In genomic region chrX:15813771-15814170, GRCm38 (mm10) we compare ENCODE assay signal across 19 mouse cellular contexts.
DNase-seq lines count a peak whose midpoint lies in the region; ATAC-seq and TF ChIP-seq lines count a peak whose summit lies in the region.
"Had no signal": no experiment of that assay in that cellular context is flagged by ENCODE, and none has a peak within 500 bp of the region (broad histone marks: within the 10 kb centered on the region; RNA-seq: fewer than 3 reads in every experiment).

No protein-coding gene starts in this region.

- H3K36me3 ChIP-seq in hindbrain, embryonic 11.5 days (ENCODE audit: control insufficient read depth, insufficient read depth, low read length): no peaks in the 10 kb centered on the region
- no peaks in the 10 kb centered on the region for H3K36me3 ChIP-seq in hindbrain, embryonic 10.5 days
- H3K36me3 ChIP-seq in liver, adult 2 months (ENCODE audit: control insufficient read depth, insufficient read depth, low read length): no peaks in the 10 kb centered on the region
- no peaks in the 10 kb centered on the region for H3K36me3 ChIP-seq in liver, embryonic 12.5 days
- H3K36me3 ChIP-seq: forebrain, embryonic 15.5 days; heart, embryonic 10.5 days; hindbrain, embryonic 13.5 days; midbrain, embryonic 10.5 days had no signal

- TF ChIP-seq POLR2A in liver, adult 2 months (IDR thresholded peaks at IDR 0.05; ENCODE audit: extremely low read depth, insufficient read depth, low read length): no peak
- no peak for TF ChIP-seq POLR2A in brain, embryonic 14.5 days (IDR thresholded peaks at IDR 0.05; ENCODE audit: borderline replicate concordance, extremely low read depth, insufficient read depth, insufficient read length, poor library complexity, severe bottlenecking)

- no peaks in the 10 kb centered on the region for H3K4me1 ChIP-seq in hindbrain, embryonic 11.5 days (replicated peaks; ENCODE audit: control insufficient read depth, insufficient read depth, low read length)
- no peaks in the 10 kb centered on the region for H3K4me1 ChIP-seq in hindbrain, embryonic 10.5 days (replicated peaks)
- no peaks in the 10 kb centered on the region for H3K4me1 ChIP-seq in liver, adult 2 months (ENCODE audit: control insufficient read depth, insufficient read depth, low read length)
- H3K4me1 ChIP-seq in liver, embryonic 12.5 days: no peaks in the 10 kb centered on the region
- H3K4me1 ChIP-seq: forebrain, embryonic 15.5 days; heart, embryonic 10.5 days; hindbrain, embryonic 13.5 days; midbrain, embryonic 10.5 days had no signal

- no peak overlapping the region for H3K9ac ChIP-seq in hindbrain, embryonic 11.5 days (ENCODE audit: low read depth, low read length)
- H3K9ac ChIP-seq in liver, adult 2 months (ENCODE audit: low read depth, low read length): no peak overlapping the region
- no peak overlapping the region for H3K9ac ChIP-seq in liver, embryonic 12.5 days
- H3K9ac ChIP-seq: forebrain, embryonic 15.5 days; hindbrain, embryonic 13.5 days had no signal

- H3K4me3 ChIP-seq in hindbrain, embryonic 11.5 days (ENCODE audit: low read depth, low read length): no peak overlapping the region
- no peak overlapping the region for H3K4me3 ChIP-seq in hindbrain, embryonic 10.5 days
- no peak overlapping the region for H3K4me3 ChIP-seq in liver, adult 2 months (ENCODE audit: insufficient read depth, low read depth, low read length)
- no peak overlapping the region for H3K4me3 ChIP-seq in liver, embryonic 12.5 days
- H3K4me3 ChIP-seq: erythroblast, embryonic 14.5 days; forebrain, embryonic 15.5 days; heart, embryonic 10.5 days; hindbrain, embryonic 13.5 days; midbrain, embryonic 10.5 days had no signal

- no peaks in the 10 kb centered on the region for H3K79me2 ChIP-seq in liver, adult 2 months (ENCODE audit: control insufficient read depth, insufficient read depth, low read length)

- no peaks in the 10 kb centered on the region for H3K27me3 ChIP-seq in hindbrain, embryonic 11.5 days (ENCODE audit: control insufficient read depth, insufficient read depth, low read length)
- no peaks in the 10 kb centered on the region for H3K27me3 ChIP-seq in hindbrain, embryonic 10.5 days (ENCODE audit: insufficient read depth, poor library complexity, severe bottlenecking)
- no peaks in the 10 kb centered on the region for H3K27me3 ChIP-seq in liver, adult 2 months (ENCODE audit: control insufficient read depth, insufficient read depth, low read length)
- H3K27me3 ChIP-seq in liver, embryonic 12.5 days (replicated peaks): no peaks in the 10 kb centered on the region
- H3K27me3 ChIP-seq: forebrain, embryonic 15.5 days; hindbrain, embryonic 13.5 days had no signal

- H3K9me3 ChIP-seq in hindbrain, embryonic 11.5 days (ENCODE audit: control insufficient read depth, low read length): no peaks in the 10 kb centered on the region
- H3K9me3 ChIP-seq in hindbrain, embryonic 10.5 days: no peaks in the 10 kb centered on the region
- no peaks in the 10 kb centered on the region for H3K9me3 ChIP-seq in liver, embryonic 12.5 days (replicated peaks)
- H3K9me3 ChIP-seq: forebrain, embryonic 15.5 days; heart, embryonic 10.5 days; hindbrain, embryonic 13.5 days; midbrain, embryonic 10.5 days had no signal

- DNase-seq in cerebellum, postnatal 14 days: peak; percentile 1 to 9
- no peak for DNase-seq in cerebellum, postnatal 25 days
- DNase-seq in hindbrain, embryonic 11.5 days (ENCODE audit: low spot score): peak; percentile 1
- DNase-seq in hindbrain, embryonic 10.5 days (ENCODE audit: low spot score): no peak
- peak; percentile 8 for DNase-seq in liver, adult 2 months (ENCODE audit: extremely low read depth, low read depth, low spot score)
- peak; percentile 1 for DNase-seq in brain, embryonic 14.5 days (ENCODE audit: low read depth)
- no peak for DNase-seq in urinary bladder, adult 2 months (ENCODE audit: low spot score)
- DNase-seq: adrenal gland, postnatal 14 days; gastrocnemius, postnatal 25 days; kidney, adult 8-10 months; lung, adult 18-20 months; lung, postnatal 36 days; right cerebral cortex, postnatal 25 days had no signal

- peak; percentile 21; the same call in 1 of the 2 replicates for TF ChIP-seq CTCF in liver, adult 2 months (IDR thresholded peaks at IDR 0.05; ENCODE audit: low read depth, low read length)
- peak; percentile 34; the same call in 1 of the 2 replicates for TF ChIP-seq CTCF in brain, embryonic 14.5 days (IDR thresholded peaks at IDR 0.05; ENCODE audit: borderline replicate concordance, extremely low read depth, insufficient read depth, insufficient read length)

- WGBS in hindbrain, embryonic 11.5 days: 56% methylated on average over 2 of the region's 2 CpGs
- 59% methylated on average over 2 of the region's 2 CpGs for WGBS in hindbrain, embryonic 10.5 days
- WGBS in liver, adult 2 months: 18% methylated on average over 2 of the region's 2 CpGs
- 15% methylated on average over 2 of the region's 2 CpGs for WGBS in liver, embryonic 12.5 days (ENCODE audit: insufficient replicate concordance)

- H3K4me2 ChIP-seq in hindbrain, embryonic 11.5 days (replicated peaks; ENCODE audit: low read depth, low read length): no peak overlapping the region
- no peak overlapping the region for H3K4me2 ChIP-seq in liver, embryonic 12.5 days
- H3K4me2 ChIP-seq: forebrain, embryonic 15.5 days; hindbrain, embryonic 13.5 days had no signal

- no peak overlapping the region for H3K27ac ChIP-seq in hindbrain, embryonic 11.5 days (ENCODE audit: low read depth, low read length)
- H3K27ac ChIP-seq in hindbrain, embryonic 10.5 days: no peak overlapping the region
- H3K27ac ChIP-seq in liver, adult 2 months (replicated peaks; ENCODE audit: insufficient read depth, low read depth, low read length): no peak overlapping the region
- H3K27ac ChIP-seq in liver, embryonic 12.5 days: no peak overlapping the region
- H3K27ac ChIP-seq: forebrain, embryonic 15.5 days; heart, embryonic 10.5 days; hindbrain, embryonic 13.5 days; midbrain, embryonic 10.5 days had no signal

- no peak for ATAC-seq in hindbrain, embryonic 11.5 days (ENCODE audit: low FRiP score)
- ATAC-seq in liver, embryonic 12.5 days: no peak
- ATAC-seq: forebrain, embryonic 15.5 days had no signal

Comparison
In these comparisons a context has a peak if more than half of its experiments do, and no peak if none do; other contexts are left out.
1. DNase-seq: peak in cerebellum, postnatal 14 days (2 of 2), hindbrain, embryonic 11.5 days (single experiment), liver, adult 2 months (single experiment) and brain, embryonic 14.5 days (single experiment); none in cerebellum, postnatal 25 days (0 of 2), hindbrain, embryonic 10.5 days (single experiment) and urinary bladder, adult 2 months (single experiment).